Mouse (Mus musculus) macrophage (primary cell): Measurements from ENCODE around the gene Glipr1l3. TPM values are rescaled to one million over a fixed set of nuclear protein-coding genes. Genes with fewer than 3 reads are reported as not detected.

Source experiments
- polyA plus RNA-seq: library from polyadenylated mRNA; stranded (reverse); fragments of 250-400 nt; gene quantifications from 3 replicates; pipeline ENCODE4 v1.2.4, GENCODE M21; 2018; ENCODE audit warnings: inconsistent platforms

Glipr1l3 gene
- polyA plus RNA-seq, 1 experiment from 2014 or later, result not detected

Other genes with a start within 250 kb of the Glipr1l3 start
- gene Krr1, start 187.7 kb downstream of the Glipr1l3 start, polyA plus RNA-seq, result 13.5 to 21.4 TPM (median 17.3 TPM) in 3 replicates
- gene Glipr1, start 157.7 kb downstream of the Glipr1l3 start, polyA plus RNA-seq, result 181 to 387 TPM (median 323 TPM) in 3 replicates
- gene Glipr1l1, start 100.1 kb downstream of the Glipr1l3 start, polyA plus RNA-seq, result not detected in 3 replicates
- gene Glipr1l2, start 77.0 kb downstream of the Glipr1l3 start, polyA plus RNA-seq, result not detected in 3 replicates
- not detected in 3 replicates for gene Caps2, start 3.3 kb upstream of the Glipr1l3 start, polyA plus RNA-seq
- gene Kcnc2, start 110.8 kb upstream of the Glipr1l3 start, polyA plus RNA-seq, result not detected in 3 replicates